Mouse (Mus musculus): Measurements from ENCODE around the gene Herc6. TPM values are rescaled to one million over a fixed set of nuclear protein-coding genes. Genes with fewer than 3 reads are reported as not detected.

Herc6 gene
- 1.9 and 2.8 TPM in 2 replicates for polyA plus RNA-seq (2015; fragmentation: Nextera tagmentation; extraction: Ambion mirVana)

DNA sequence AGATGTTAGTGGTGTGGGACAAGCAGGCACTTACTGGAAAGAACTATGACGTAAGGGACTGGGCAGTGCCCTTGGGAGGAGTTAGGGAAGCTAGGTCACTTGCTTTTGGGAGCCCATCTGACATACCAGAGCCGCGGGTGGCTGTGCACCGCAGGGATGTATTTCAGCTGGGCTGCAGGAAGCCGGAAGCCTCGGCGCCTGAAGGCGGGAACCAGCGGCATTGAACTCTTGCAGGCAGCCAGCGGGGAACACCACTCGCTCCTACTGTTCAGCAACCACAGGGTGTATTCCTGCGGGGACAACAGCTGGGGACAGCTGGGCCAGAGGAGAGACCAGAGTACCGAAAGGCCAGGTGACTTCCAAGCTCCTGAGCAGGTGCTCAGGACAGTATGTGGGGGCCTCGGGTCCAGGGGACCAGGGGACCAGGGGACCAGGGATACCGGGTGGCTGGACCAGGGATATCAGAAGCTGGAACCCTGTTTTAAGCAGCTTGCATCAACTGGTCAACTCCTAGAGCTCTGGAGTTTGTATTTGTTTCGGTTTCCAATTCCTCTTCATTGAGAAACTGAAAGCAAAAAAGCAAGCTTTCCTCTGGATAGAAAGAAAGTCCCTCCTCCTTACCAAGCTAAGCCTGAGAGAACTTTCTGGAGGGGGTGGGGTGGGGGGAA is at the start of gene Herc6:
Gene Herc6, plus strand, starts transcription at position 120 of the 668 bp plus-strand sequence.
- H3K4me1 ChIP-seq: no peaks in the 10 kb centered on the region
- H3K36me3 ChIP-seq: no peaks in the 10 kb centered on the region
- peak within 1 kb of the TSS; percentile 54 for H3K4me3 ChIP-seq
- 0 out of 2 replicates have a peak, but pooled peaks have one; percentile 20 for ATAC-seq (ENCODE audit: insufficient number of reproducible peaks, insufficient read depth, low FRiP score, low TSS enrichment, low read depth)
- no peaks in the 10 kb centered on the region for H3K9me3 ChIP-seq
- peak within 1 kb of the TSS; percentile 73 for H3K9ac ChIP-seq
- 4% methylated on average over 16 of the region's 16 CpGs for WGBS
- peak within 1 kb of the TSS; percentile 89 for H3K4me2 ChIP-seq
- no peaks in the 10 kb centered on the region for H3K27me3 ChIP-seq
- H3K27ac ChIP-seq: no peak within 1 kb of the TSS

- Histone ChIP-seq H3K4me3 (no peak overlapping the region), H3K4me2 (no peak overlapping the region), H3K36me3 (no peaks in the 10 kb centered on the region), H3K9me3 (no peaks in the 10 kb centered on the region), H3K9ac (no peak overlapping the region), H3K27me3 (no peaks in the 10 kb centered on the region), H3K4me1 (peaks cover 14% of the 10 kb centered on the region), H3K27ac (no peak overlapping the region)
- ATAC-seq (ENCODE audit: insufficient number of reproducible peaks, insufficient read depth, low FRiP score, low TSS enrichment, low read depth): no peak
- 65% methylated on average over 4 of the region's 4 CpGs for WGBS
Measured at GRCm38 (mm10) chr6:57531011-57531410, 49.8 kb upstream of the Herc6 start.

DNA sequence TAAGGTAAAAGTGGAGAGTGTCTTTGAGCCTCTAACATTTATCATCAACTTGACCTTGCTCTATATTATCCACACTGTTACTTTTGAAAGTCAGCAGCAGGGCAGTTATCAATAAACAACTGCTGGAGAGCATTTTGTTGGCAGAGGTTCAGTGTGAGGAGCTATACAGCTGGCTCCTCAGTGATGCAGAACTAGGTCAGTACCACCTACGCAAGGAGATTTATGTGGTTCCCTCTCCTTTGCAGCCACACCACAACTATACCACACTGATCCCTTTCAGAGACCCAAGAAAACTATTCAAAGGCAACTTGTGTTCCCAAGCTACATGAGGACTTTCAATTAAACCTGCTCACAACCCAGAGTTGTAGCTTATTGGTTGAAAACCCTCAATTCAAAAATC is 49.4 kb upstream of the Herc6 start:
- H3K9me3 ChIP-seq: no peaks in the 10 kb centered on the region
- ATAC-seq (ENCODE audit: insufficient number of reproducible peaks, insufficient read depth, low FRiP score, low TSS enrichment, low read depth): no peak
- no peaks in the 10 kb centered on the region for H3K36me3 ChIP-seq
- no peaks in the 10 kb centered on the region for H3K27me3 ChIP-seq
- no peak overlapping the region for H3K4me2 ChIP-seq
- peaks cover 14% of the 10 kb centered on the region for H3K4me1 ChIP-seq
- no peak overlapping the region for H3K4me3 ChIP-seq
- H3K9ac ChIP-seq: no peak overlapping the region
- 82% methylated on average over 1 of the region's 1 CpGs for WGBS
- no peak overlapping the region for H3K27ac ChIP-seq

DNA sequence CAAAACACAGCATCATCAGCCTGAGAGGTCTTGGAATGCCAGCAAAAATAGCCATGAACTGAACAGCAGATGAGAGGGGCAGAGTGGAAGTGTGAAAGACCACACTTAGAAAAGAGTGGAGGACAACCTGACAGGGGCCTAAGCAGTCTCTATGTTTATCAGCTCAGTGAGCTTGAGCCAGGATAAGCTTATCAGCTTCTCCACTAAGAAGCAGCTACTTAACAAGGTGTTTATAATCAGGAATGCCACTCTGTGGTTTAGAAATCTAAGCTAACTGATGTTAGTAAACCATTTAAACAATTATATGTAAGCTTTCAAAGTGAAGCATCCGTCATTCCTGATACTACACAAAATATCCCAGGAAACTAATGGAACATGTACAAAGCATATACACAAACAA is 48.8 kb upstream of the Herc6 start:
- WGBS: 65% methylated on average over 1 of the region's 1 CpGs
- no peak for ATAC-seq (ENCODE audit: insufficient number of reproducible peaks, insufficient read depth, low FRiP score, low TSS enrichment, low read depth)

DNA sequence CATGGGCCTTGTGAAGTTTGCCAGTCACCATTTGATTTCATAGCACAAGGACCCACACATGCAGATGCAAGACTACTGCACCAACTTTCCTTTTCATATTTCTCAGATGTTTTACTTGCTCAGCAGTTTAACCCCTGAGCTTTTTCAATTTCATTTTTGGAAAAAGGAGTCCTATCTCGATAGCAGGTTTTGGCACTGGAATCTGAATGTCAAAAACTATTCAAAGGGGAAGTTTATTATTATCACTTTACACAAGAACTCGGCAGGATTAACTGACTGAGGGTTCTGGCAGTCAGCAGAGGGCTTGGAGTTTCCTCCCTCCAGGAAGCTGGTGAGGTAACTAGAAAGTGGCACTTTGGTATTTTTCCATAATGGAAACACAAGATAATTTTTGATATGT is 47.4 kb upstream of the Herc6 start:
- peaks cover 14% of the 10 kb centered on the region for H3K4me1 ChIP-seq
- H3K9ac ChIP-seq: 0 out of 2 replicates have a peak overlapping the region, but pooled peaks have one; percentile 83
- 58% methylated on average over 2 of the region's 2 CpGs for WGBS
- no peaks in the 10 kb centered on the region for H3K36me3 ChIP-seq
- peak overlapping the region; percentile 73 for H3K4me3 ChIP-seq
- ATAC-seq (ENCODE audit: insufficient number of reproducible peaks, insufficient read depth, low FRiP score, low TSS enrichment, low read depth): no peak
- H3K9me3 ChIP-seq: no peaks in the 10 kb centered on the region
- no peak overlapping the region for H3K27ac ChIP-seq
- peak overlapping the region; percentile 65 for H3K4me2 ChIP-seq
- H3K27me3 ChIP-seq: no peaks in the 10 kb centered on the region

More for the DNA sequence above, 48.8 kb upstream of the Herc6 start:
- Histone ChIP-seq H3K9me3 (no peaks in the 10 kb centered on the region), H3K4me3 (no peak overlapping the region), H3K36me3 (no peaks in the 10 kb centered on the region), H3K9ac (no peak overlapping the region), H3K4me2 (no peak overlapping the region), H3K27me3 (no peaks in the 10 kb centered on the region), H3K4me1 (peaks cover 14% of the 10 kb centered on the region), H3K27ac (no peak overlapping the region)

DNA sequence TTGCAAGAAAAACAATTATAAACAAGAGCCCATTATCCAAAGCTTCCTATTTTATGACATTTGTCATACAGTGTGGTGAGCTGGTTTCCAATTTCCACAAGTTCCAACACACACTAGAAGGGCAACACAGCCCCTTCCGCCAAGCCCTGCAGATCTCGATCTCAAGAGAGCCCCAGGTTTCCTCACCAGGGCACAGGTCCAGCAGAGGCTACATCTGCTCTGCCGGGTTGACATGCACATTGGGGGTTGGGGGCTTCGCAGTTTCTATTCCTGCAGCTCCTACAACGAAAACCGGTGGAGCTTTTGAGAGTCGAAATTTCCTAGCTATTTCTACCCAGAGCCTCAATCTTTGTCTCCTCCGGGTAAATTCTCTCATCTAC is 46.6 kb upstream of the Herc6 start:
- H3K27ac ChIP-seq: peak overlapping the region; percentile 91

DNA sequence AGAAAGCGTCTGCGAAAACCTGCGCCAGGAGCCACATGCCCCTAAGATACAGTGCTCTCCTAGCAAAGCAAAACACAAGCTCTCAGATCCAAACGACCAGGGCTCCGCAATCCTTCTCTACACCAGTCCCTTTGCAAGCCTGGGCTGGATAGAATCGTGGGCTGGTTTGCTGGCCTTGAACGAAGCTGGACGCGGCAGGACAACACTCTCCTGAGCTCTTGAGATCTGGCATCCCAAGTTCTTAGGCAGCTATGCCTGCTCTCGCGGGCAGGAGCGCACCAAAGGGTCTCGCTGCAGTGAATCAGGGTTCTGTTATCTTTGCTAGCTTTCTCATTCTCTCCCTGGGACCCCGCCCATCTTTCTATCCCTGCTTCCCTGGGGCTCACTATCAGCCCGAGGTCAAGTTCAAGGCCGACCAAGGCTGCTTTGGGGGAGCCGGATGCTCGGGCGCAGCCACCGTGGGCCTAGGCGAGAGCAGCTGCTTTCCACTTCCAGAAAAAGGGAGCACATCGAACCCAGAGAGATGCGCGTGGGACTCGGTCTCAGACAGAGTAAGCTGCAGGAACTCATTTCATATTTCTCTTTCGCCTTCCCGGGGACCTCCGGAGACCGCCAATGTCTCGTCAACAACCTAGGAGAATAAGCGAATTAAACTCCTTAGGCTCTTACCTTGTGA is 46.1 kb upstream of the Herc6 start:
- no peaks in the 10 kb centered on the region for H3K27me3 ChIP-seq
- peaks cover 14% of the 10 kb centered on the region for H3K4me1 ChIP-seq
- H3K36me3 ChIP-seq: no peaks in the 10 kb centered on the region
- ATAC-seq (ENCODE audit: insufficient number of reproducible peaks, insufficient read depth, low FRiP score, low TSS enrichment, low read depth): no peak
- H3K27ac ChIP-seq: peak overlapping the region; percentile 91
- under 1% methylated on average over 31 of the region's 31 CpGs for WGBS
- peak overlapping the region; percentile 83 for H3K9ac ChIP-seq
- H3K4me3 ChIP-seq: peak overlapping the region; percentile 73
- no peaks in the 10 kb centered on the region for H3K9me3 ChIP-seq
- H3K4me2 ChIP-seq: peak overlapping the region; percentile 65

More for the DNA sequence above, 46.6 kb upstream of the Herc6 start:
- ATAC-seq (ENCODE audit: insufficient number of reproducible peaks, insufficient read depth, low FRiP score, low TSS enrichment, low read depth): no peak
- H3K4me2 ChIP-seq: peak overlapping the region; percentile 65
- WGBS: 2% methylated on average over 8 of the region's 8 CpGs
- H3K9ac ChIP-seq: peak overlapping the region; percentile 83
- no peaks in the 10 kb centered on the region for H3K9me3 ChIP-seq
- no peaks in the 10 kb centered on the region for H3K36me3 ChIP-seq
- H3K27me3 ChIP-seq: no peaks in the 10 kb centered on the region
- H3K4me1 ChIP-seq: peaks cover 14% of the 10 kb centered on the region
- H3K4me3 ChIP-seq: peak overlapping the region; percentile 73

GRCm38 (mm10) chr6:57535386-57535936 is 45.3 kb upstream of the Herc6 start, which contains the start of gene Ppm1k:
Gene Ppm1k (minus strand): TSS chr6:57535468.
- Histone ChIP-seq H3K4me1 (peaks cover 14% of the 10 kb centered on the region), H3K27me3 (no peaks in the 10 kb centered on the region), H3K4me2 (peak within 1 kb of the TSS; percentile 65), H3K9me3 (no peaks in the 10 kb centered on the region), H3K27ac (peak within 1 kb of the TSS; percentile 91), H3K4me3 (peak within 1 kb of the TSS; percentile 73), H3K36me3 (no peaks in the 10 kb centered on the region), H3K9ac (peak within 1 kb of the TSS; percentile 83)
- WGBS: under 1% methylated on average over 24 of the region's 24 CpGs
- ATAC-seq (ENCODE audit: insufficient number of reproducible peaks, insufficient read depth, low FRiP score, low TSS enrichment, low read depth): peak; percentile 97

GRCm38 (mm10) chr6:57535971-57536669 is 44.7 kb upstream of the Herc6 start:
- peak overlapping the region; percentile 73 for H3K4me3 ChIP-seq
- WGBS: 23% methylated on average over 14 of the region's 14 CpGs
- H3K36me3 ChIP-seq: no peaks in the 10 kb centered on the region
- H3K4me1 ChIP-seq: peaks cover 14% of the 10 kb centered on the region
- peak overlapping the region; percentile 91 for H3K27ac ChIP-seq
- H3K27me3 ChIP-seq: no peaks in the 10 kb centered on the region
- H3K4me2 ChIP-seq: peak overlapping the region; percentile 65
- H3K9ac ChIP-seq: peak overlapping the region; percentile 71
- ATAC-seq (ENCODE audit: insufficient number of reproducible peaks, insufficient read depth, low FRiP score, low TSS enrichment, low read depth): no peak; the same call in 1 of the 2 replicates
- H3K9me3 ChIP-seq: no peaks in the 10 kb centered on the region

DNA sequence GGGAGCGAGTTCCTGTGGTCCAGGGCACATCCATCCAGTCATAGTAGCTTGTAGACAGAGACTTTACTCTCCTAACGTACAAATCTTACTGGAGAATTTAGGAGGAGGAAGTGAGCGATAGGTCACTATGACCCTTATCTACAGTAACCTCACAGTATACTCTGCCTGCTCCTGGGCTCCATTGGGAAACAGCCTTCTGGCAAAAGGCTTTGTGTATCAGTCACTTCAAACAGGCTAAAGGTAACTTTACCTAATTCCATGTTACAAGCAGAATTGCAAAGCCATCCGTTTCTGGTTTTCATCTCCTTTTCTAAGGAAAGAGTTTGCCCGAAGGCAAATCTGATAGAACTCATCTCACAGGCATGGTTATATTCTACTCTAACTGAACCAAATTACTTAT is 42.9 kb upstream of the Herc6 start:
- H3K4me3 ChIP-seq: no peak overlapping the region
- peaks cover 14% of the 10 kb centered on the region for H3K4me1 ChIP-seq
- no peaks in the 10 kb centered on the region for H3K27me3 ChIP-seq
- H3K36me3 ChIP-seq: no peaks in the 10 kb centered on the region
- no peak overlapping the region for H3K27ac ChIP-seq
- H3K4me2 ChIP-seq: no peak overlapping the region
- no peak for ATAC-seq (ENCODE audit: insufficient number of reproducible peaks, insufficient read depth, low FRiP score, low TSS enrichment, low read depth)
- H3K9ac ChIP-seq: no peak overlapping the region
- 70% methylated on average over 5 of the region's 5 CpGs for WGBS
- no peaks in the 10 kb centered on the region for H3K9me3 ChIP-seq

- no peaks in the 10 kb centered on the region for H3K4me1 ChIP-seq
- no peak overlapping the region for H3K4me3 ChIP-seq
- no peaks in the 10 kb centered on the region for H3K27me3 ChIP-seq
- 77% methylated on average over 5 of the region's 5 CpGs for WGBS
- H3K36me3 ChIP-seq: no peaks in the 10 kb centered on the region
- ATAC-seq (ENCODE audit: insufficient number of reproducible peaks, insufficient read depth, low FRiP score, low TSS enrichment, low read depth): no peak
- no peak overlapping the region for H3K4me2 ChIP-seq
- H3K27ac ChIP-seq: no peak overlapping the region
- no peaks in the 10 kb centered on the region for H3K9me3 ChIP-seq
- H3K9ac ChIP-seq: no peak overlapping the region
Measured at GRCm38 (mm10) chr6:57540950-57541498, 39.8 kb upstream of the Herc6 start.
